Mouse (Mus musculus): ENCODE measurements around the gene Olfr718-ps1. TPM values are rescaled to one million over a fixed set of nuclear protein-coding genes. Genes with fewer than 3 reads are reported as not detected.
A peak's percentile ranks its signal among the peaks of the same experiment; 100 is the strongest.

Gene Olfr718-ps1
- polyA plus RNA-seq, 1 experiment from 2014 or later = 0.52 TPM

DNA sequence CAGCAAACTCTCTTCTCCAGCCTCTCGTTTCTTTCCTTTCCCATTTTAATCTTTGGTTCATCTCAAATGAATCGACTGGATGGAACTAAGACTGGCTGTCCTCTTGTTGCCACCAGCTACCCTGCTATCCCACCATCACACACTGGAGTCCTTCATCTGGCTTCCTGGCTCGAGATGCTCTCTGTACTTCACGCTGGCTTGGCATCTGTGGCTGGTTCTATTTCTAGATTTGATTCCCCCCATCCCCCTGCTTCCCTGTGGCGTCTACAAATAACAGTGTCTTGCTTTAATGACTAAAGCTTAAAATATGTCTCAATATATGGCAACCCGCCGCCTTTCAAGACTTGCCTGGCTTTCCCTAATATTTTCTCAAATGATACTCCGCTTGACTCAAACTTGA is 19.5 kb downstream of the Olfr718-ps1 start:
- ATAC-seq (ENCODE audit: insufficient number of reproducible peaks, low FRiP score, low TSS enrichment, low read depth) = no peak
- no peaks in the 10 kb centered on the region for H3K36me3 ChIP-seq
- no peak overlapping the region for H3K4me2 ChIP-seq (replicated peaks)
- no peaks in the 10 kb centered on the region for H3K9me3 ChIP-seq (replicated peaks)
- no peaks in the 10 kb centered on the region for H3K4me1 ChIP-seq
- no peaks in the 10 kb centered on the region for H3K27me3 ChIP-seq
- WGBS = 72% methylated on average over 8 of the region's 8 CpGs
- H3K4me3 ChIP-seq (replicated peaks) = no peak overlapping the region
- H3K9ac ChIP-seq = no peak overlapping the region
- H3K27ac ChIP-seq (replicated peaks) = no peak overlapping the region

DNA sequence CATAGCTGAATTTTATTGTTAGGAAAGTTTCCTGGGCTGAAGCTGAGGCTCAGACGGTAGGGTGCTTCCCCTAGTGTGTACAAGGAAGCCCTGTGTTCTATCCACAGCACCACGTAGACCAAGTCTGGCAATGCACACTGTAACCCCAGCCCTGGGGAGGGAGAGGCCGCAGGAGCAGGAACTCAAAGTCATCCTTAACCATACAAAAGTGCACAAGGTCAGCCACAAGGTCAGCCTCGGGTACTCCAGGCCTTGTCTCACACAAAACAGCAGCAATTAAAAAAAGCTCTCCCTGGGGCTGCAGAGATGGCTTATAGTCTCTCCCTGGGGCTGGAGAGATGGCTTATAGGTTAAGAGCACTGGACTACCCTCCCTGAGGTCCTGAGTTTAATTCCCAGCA is 20.5 kb downstream of the Olfr718-ps1 start:
- Histone ChIP-seq H3K4me1 (no peaks in the 10 kb centered on the region), H3K36me3 (no peaks in the 10 kb centered on the region), H3K9ac (no peak overlapping the region), H3K4me3 (replicated peaks) (no peak overlapping the region), H3K4me2 (replicated peaks) (no peak overlapping the region), H3K27ac (replicated peaks) (no peak overlapping the region), H3K27me3 (no peaks in the 10 kb centered on the region), H3K9me3 (replicated peaks) (no peaks in the 10 kb centered on the region)
- 61% methylated on average over 4 of the region's 4 CpGs for WGBS
- ATAC-seq (ENCODE audit: insufficient number of reproducible peaks, low FRiP score, low TSS enrichment, low read depth) = no peak

DNA sequence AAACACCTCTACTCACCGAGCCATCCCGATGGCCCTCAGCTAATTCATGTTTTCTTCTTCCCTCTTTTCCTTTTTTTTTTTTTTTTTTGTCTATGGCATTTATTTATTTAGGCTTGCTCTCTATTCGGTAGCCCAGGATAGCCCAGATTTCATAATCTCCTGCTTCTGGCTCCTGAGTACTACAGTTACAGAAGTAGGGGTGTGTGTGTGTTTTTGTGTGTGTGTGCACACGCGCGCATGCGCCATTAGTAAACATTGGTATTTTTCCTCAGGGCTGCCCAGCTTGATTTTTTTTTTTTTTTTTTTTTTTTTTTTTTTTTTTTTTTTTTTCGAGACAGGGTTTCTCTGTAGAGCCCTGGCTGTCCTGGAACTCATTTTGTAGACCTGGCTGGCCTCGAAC is 21.3 kb downstream of the Olfr718-ps1 start:
- H3K9ac ChIP-seq = no peak overlapping the region
- no peak overlapping the region for H3K4me3 ChIP-seq (replicated peaks)
- H3K4me2 ChIP-seq (replicated peaks) = no peak overlapping the region
- ATAC-seq (ENCODE audit: insufficient number of reproducible peaks, low FRiP score, low TSS enrichment, low read depth) = no peak
- WGBS = 91% methylated on average over 9 of the region's 9 CpGs
- H3K27ac ChIP-seq (replicated peaks) = no peak overlapping the region
- H3K27me3 ChIP-seq = no peaks in the 10 kb centered on the region
- no peaks in the 10 kb centered on the region for H3K36me3 ChIP-seq
- H3K4me1 ChIP-seq = no peaks in the 10 kb centered on the region
- H3K9me3 ChIP-seq (replicated peaks) = no peaks in the 10 kb centered on the region

DNA sequence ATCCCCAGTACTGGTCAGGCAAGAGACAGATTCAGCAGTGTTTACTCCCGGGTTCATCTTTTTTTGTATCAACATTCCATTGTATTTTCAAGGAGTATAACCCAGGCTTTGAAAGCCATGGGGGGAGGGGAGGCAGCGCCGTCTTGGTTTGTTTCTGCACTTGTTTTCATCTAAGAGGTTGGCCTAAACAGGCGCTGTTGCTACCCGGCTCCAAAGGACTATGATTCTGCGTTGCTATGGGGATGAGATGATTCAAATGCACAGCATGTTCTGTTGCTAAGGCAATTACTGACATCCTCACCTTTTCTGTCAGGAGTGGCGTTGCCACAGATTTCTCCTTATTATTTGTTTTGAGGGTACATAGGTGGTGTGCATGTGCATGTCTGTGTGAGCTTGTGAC is 21.8 kb downstream of the Olfr718-ps1 start:
- no peaks in the 10 kb centered on the region for H3K27me3 ChIP-seq
- 64% methylated on average over 7 of the region's 7 CpGs for WGBS
- no peaks in the 10 kb centered on the region for H3K9me3 ChIP-seq (replicated peaks)
- H3K36me3 ChIP-seq = no peaks in the 10 kb centered on the region
- H3K4me3 ChIP-seq (replicated peaks) = no peak overlapping the region
- H3K27ac ChIP-seq (replicated peaks) = no peak overlapping the region
- no peak overlapping the region for H3K9ac ChIP-seq
- H3K4me1 ChIP-seq = no peaks in the 10 kb centered on the region
- no peak overlapping the region for H3K4me2 ChIP-seq (replicated peaks)
- no peak for ATAC-seq (ENCODE audit: insufficient number of reproducible peaks, low FRiP score, low TSS enrichment, low read depth)

DNA sequence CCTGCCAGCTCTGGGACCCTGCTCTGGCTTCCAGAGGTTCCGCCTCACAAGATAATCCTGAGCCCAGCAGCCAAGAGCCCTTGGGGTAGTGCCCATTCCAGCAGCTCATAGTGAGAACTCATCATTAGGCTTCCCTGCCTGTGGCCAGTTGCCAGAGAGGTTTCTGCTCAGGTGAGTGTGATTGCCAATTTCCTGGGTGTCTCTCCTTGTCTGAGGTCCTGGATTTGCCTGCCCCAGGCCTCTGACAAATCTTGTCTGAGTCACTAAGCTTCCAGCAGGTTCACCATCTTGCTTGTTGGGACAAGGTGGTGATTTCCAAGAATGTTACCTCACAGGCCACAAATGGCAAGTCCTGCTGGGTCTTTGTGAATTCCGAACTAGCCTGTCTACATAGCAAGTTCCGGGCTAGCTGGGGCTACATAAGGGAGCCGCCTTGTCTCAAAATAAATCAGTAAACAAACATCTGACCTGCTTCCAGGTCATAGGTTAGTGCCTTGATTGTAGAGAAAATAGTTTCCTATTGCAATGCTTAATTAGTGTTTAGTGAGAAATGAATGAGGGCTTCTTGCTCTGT is 22.5 kb downstream of the Olfr718-ps1 start:
- no peak overlapping the region for H3K4me3 ChIP-seq (replicated peaks)
- H3K4me2 ChIP-seq (replicated peaks) = no peak overlapping the region
- H3K27me3 ChIP-seq = no peaks in the 10 kb centered on the region
- H3K9ac ChIP-seq = no peak overlapping the region
- no peaks in the 10 kb centered on the region for H3K4me1 ChIP-seq
- H3K27ac ChIP-seq (replicated peaks) = no peak overlapping the region
- no peak for ATAC-seq (ENCODE audit: insufficient number of reproducible peaks, low FRiP score, low TSS enrichment, low read depth)
- WGBS = 68% methylated on average over 4 of the region's 4 CpGs
- no peaks in the 10 kb centered on the region for H3K36me3 ChIP-seq
- no peaks in the 10 kb centered on the region for H3K9me3 ChIP-seq (replicated peaks)

DNA sequence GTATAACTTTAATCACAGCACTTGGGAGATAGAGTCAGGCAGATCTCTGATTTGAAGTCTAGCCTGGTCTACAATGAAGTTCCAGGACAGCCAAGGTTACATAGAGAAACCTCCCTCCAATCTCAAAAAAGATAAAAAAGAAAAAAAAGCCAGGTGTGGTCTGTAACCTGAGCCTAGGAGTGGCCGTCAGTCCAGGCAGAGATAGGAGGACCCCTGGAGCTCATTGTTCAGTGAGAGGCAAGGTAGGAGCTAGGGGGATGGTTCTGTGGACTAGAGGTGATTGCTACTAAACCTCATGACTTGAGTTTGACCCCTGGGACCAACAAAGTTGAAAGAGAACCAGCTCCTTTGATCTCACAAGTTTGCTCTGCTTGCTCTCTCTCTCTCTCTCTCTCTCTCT is 24.7 kb downstream of the Olfr718-ps1 start:
- Histone ChIP-seq H3K36me3 (no peaks in the 10 kb centered on the region), H3K9ac (no peak overlapping the region), H3K4me1 (no peaks in the 10 kb centered on the region), H3K4me3 (replicated peaks) (no peak overlapping the region), H3K27me3 (no peaks in the 10 kb centered on the region), H3K9me3 (replicated peaks) (no peaks in the 10 kb centered on the region), H3K27ac (replicated peaks) (no peak overlapping the region), H3K4me2 (replicated peaks) (no peak overlapping the region)
- 21% methylated on average over 1 of the region's 1 CpGs for WGBS
- no peak for ATAC-seq (ENCODE audit: insufficient number of reproducible peaks, low FRiP score, low TSS enrichment, low read depth)

DNA sequence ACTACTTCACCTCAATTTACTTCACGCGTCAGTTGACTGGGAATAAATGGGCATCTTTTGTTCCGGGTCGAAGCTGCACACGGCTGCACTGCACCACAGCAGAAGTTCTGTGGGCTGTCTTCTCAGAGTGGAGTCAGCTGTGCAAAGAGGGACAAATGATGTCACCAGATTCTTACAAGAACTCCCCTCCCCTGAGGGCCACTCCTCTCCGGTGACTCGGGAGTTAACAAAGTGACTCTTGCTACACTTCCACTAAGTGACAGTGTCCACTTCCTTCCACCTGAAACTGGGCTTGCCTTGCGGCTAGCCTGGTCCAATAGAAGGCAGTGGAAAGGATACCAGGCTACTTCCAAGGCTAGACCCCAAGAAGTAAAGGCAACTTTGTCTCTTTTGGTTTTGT is 25.3 kb downstream of the Olfr718-ps1 start:
- WGBS = 78% methylated on average over 8 of the region's 8 CpGs
- H3K27me3 ChIP-seq = no peaks in the 10 kb centered on the region
- no peaks in the 10 kb centered on the region for H3K9me3 ChIP-seq (replicated peaks)
- ATAC-seq (ENCODE audit: insufficient number of reproducible peaks, low FRiP score, low TSS enrichment, low read depth) = no peak
- H3K36me3 ChIP-seq = no peaks in the 10 kb centered on the region
- H3K4me3 ChIP-seq (replicated peaks) = no peak overlapping the region
- no peak overlapping the region for H3K27ac ChIP-seq (replicated peaks)
- H3K9ac ChIP-seq = no peak overlapping the region
- H3K4me2 ChIP-seq (replicated peaks) = no peak overlapping the region
- no peaks in the 10 kb centered on the region for H3K4me1 ChIP-seq

DNA sequence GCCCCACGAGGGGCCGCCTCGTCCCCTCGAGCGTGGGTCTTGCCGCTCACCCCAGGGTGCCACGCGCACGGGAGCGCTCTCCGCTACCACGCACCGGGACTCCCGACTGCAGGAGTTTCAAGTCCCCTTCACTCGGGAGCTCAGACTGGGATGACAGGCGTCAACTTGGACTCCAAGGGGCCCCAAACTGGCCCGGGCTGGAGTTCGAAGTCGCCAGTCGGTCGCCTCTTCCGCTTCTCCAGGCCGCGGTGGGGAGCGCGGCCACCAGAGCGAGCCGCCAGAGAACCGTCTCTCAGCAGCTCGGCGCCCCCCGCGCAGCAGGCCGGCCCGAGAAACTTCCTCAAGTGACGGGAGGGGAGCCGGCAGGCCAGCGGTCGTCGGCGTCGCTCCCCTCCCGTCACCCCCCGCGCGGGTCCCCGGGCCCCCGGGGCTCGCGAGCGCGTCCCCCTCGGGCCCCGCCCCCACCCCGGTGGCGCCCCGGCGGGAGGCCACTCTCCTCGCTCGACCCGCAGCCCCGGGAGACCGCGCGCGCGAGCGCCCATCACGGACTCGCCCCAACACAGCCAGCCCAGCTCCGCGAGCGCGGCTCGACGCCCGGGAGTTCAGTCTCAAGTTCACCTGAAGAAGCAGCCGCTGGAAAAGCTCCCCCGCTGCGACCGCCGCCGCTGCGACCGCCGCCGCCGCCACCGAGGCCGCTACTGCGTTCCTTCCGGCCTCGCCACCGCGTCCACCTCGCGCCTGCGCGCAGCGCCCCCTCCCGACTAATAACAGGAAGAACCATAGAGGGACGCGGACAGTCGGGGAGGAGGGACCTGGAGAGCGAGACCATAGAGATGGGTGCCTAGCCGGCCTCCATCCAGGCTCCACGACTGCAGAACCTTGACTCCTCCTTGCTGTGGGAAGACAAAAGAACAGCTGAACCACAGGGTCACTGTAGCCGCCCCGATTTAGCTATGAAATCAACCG is 34.8 kb downstream of the Olfr718-ps1 start, which contains the start of gene Rnf216:
Gene Rnf216, minus strand, starts transcription at position 714 of the 966 bp plus-strand sequence.
- no peaks in the 10 kb centered on the region for H3K36me3 ChIP-seq
- peak within 1 kb of the TSS; percentile 73 for H3K4me3 ChIP-seq (replicated peaks)
- no peaks in the 10 kb centered on the region for H3K27me3 ChIP-seq
- H3K9me3 ChIP-seq (replicated peaks) = no peaks in the 10 kb centered on the region
- H3K4me1 ChIP-seq = peaks cover 19% of the 10 kb centered on the region
- peak within 1 kb of the TSS; percentile 91 for H3K27ac ChIP-seq (replicated peaks)
- H3K9ac ChIP-seq = peak within 1 kb of the TSS; percentile 66
- ATAC-seq (ENCODE audit: insufficient number of reproducible peaks, low FRiP score, low TSS enrichment, low read depth) = peak; percentile 96
- 1% methylated on average over 90 of the region's 110 CpGs for WGBS
- peak within 1 kb of the TSS; percentile 74 for H3K4me2 ChIP-seq (replicated peaks)

DNA sequence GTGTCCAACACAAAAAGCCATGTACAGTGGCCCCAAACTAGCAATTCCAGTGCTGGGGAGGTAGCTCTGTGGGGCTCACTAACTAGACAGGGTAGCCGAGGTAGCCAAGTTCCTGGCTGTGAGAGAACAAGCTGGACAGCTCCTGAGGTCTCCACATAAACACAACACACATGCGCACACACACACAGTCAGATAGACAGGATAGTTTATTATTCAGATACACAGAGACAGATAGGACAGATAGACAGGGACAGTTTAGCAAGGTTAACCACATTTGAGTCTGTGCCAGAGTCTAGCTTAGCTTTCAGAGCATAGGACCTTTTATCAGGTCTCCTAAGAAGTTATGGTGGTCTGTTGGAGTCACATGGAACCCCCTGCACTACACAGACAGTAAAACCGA is 40.5 kb downstream of the Olfr718-ps1 start:
- no peak overlapping the region for H3K27ac ChIP-seq (replicated peaks)
- H3K4me3 ChIP-seq (replicated peaks) = no peak overlapping the region
- ATAC-seq (ENCODE audit: insufficient number of reproducible peaks, low FRiP score, low TSS enrichment, low read depth) = no peak
- no peak overlapping the region for H3K9ac ChIP-seq
- H3K36me3 ChIP-seq = no peaks in the 10 kb centered on the region
- WGBS = 87% methylated on average over 3 of the region's 3 CpGs
- no peaks in the 10 kb centered on the region for H3K27me3 ChIP-seq
- H3K9me3 ChIP-seq (replicated peaks) = no peaks in the 10 kb centered on the region
- peaks cover 16% of the 10 kb centered on the region for H3K4me1 ChIP-seq
- no peak overlapping the region for H3K4me2 ChIP-seq (replicated peaks)

DNA sequence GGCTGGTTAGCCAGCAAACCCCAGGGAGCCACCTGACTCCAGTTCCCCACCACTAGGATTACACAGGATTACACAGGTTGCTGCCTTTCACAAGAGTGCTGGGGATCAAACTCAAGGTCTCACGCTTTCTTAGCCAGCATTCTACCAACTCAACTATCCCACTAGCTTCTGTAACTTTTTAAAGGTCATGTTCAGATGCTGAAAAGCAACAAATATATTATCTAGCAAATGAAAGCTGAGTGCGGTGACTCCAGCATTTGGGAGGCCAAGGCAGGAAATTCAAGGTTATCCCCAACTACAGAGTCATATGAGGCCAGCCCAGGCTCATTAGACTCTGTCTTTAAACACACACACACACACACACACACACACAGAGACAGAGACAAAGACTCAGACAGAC is 44.1 kb downstream of the Olfr718-ps1 start:
- no peaks in the 10 kb centered on the region for H3K36me3 ChIP-seq
- ATAC-seq (ENCODE audit: insufficient number of reproducible peaks, low FRiP score, low TSS enrichment, low read depth) = no peak
- H3K27ac ChIP-seq (replicated peaks) = no peak overlapping the region
- H3K4me3 ChIP-seq (replicated peaks) = no peak overlapping the region
- no peaks in the 10 kb centered on the region for H3K4me1 ChIP-seq
- no peaks in the 10 kb centered on the region for H3K9me3 ChIP-seq (replicated peaks)
- 94% methylated on average over 2 of the region's 2 CpGs for WGBS
- no peak overlapping the region for H3K9ac ChIP-seq
- H3K27me3 ChIP-seq = no peaks in the 10 kb centered on the region
- H3K4me2 ChIP-seq (replicated peaks) = no peak overlapping the region

DNA sequence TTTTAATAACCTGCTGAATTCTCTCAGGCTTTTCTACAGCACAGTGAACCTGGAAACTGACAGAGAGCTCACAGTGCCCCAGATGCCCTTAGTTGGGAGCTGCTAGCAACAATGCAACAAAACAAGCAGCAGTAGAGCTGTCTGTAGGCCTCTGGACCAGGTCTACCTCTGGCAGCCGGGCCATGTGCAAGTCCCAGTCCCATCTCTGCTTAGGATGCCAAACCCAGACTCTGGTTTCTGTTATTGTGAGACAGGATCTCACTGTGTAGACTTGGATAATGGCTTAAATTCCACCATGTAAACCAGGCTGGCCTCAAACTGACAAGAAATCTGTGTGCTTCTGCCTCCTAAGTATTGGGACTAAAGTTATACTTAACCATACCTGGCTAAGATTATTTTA is 45.8 kb downstream of the Olfr718-ps1 start:
- H3K4me2 ChIP-seq (replicated peaks) = no peak overlapping the region
- H3K4me3 ChIP-seq (replicated peaks) = no peak overlapping the region
- H3K9ac ChIP-seq = no peak overlapping the region
- H3K36me3 ChIP-seq = no peaks in the 10 kb centered on the region
- 77% methylated on average over 1 of the region's 1 CpGs for WGBS
- H3K9me3 ChIP-seq (replicated peaks) = no peaks in the 10 kb centered on the region
- ATAC-seq (ENCODE audit: insufficient number of reproducible peaks, low FRiP score, low TSS enrichment, low read depth) = no peak
- H3K27me3 ChIP-seq = no peaks in the 10 kb centered on the region
- H3K4me1 ChIP-seq = no peaks in the 10 kb centered on the region
- no peak overlapping the region for H3K27ac ChIP-seq (replicated peaks)
